Mouse (Mus musculus): ENCODE measurements at regions not wholly inside any gene's neighbourhood (a gene's known extent, or its start where the extent isn't known, plus 50 kb on each side); places are given as distances from the start of the nearest gene placed in this dataset.

DNA sequence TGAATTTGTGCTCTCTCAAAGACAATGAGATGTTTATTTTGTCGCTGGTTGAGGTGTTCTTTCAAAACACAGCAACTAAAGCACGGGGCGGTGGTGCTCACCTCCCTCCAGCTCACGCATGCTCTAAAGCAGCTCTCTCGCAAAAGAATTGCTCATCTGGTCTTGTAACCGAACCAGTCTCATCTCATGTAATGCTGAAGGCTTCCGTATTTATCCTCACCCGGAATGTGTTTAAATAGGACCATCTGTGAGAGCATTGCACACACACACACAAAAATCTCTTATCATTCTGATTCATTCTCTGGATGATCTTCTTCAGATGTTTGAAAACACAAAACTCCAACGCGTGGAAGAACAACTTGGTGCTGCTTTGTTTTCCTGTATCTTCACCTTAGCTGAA lies 138.4 kb downstream of the Irs2 start:
- in situ Hi-C loops (cut with MboI): no loop called here

DNA sequence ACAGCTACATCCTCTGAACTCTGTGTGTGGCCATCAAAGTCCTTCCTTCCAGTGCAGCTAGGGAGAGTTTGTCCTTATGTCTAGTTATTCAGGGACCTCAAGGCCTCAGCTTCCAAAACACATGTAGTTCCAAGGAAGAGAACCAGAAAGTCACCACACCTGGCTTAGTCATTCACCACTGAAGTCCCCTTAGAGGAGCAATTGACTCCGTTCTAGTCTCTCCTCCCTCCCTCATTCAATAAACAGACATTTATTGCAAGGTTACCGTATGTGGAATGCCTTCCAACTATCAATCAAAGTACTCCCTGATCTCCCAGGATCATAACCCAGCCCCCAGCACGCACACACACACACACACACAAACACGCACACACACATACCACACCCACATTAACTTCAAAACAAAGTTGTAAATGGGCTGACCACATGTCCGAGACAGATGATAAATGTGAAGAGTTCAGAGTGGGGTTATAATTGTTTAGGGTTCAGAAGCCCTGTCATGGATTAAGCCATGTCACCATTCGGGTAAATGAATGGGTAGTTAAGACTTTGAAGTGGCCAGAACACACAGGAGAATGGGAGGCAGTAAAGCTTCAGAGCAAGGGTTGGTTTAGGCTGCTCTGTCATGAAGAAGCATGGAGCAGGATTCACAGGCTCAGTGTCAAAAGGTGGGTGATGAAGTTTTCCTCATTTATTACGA lies 141.4 kb downstream of the Irs2 start:
- in situ Hi-C loops (cut with MboI): no loop called here

DNA sequence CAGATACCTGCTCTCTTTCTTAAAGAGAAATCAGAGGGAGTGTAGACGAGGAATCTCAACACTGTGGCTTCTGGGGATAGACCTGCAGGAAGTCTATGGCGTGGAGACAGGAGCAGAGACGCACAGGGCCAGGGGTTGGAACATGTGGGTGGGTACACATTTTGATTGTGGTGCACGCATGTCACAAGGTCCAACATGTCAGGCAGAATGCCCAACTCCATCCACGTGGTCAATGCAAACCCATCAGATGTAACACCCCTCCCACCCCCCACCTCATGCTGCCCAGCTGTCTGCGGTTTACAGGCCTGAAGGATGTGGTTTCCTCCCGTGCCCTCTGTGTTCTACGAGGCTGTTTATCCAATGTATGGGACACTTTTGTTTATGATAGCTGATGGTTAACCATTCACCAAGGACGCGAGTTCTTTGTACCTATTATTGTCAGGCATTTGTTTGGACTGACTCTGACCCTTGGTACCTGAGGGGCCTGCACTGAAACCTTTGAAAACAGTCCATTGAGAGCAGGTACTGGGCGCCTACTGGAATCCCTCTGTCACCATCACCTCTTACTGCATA lies 142.2 kb downstream of the Irs2 start:
- in situ Hi-C loops (cut with MboI): no loop called here

DNA sequence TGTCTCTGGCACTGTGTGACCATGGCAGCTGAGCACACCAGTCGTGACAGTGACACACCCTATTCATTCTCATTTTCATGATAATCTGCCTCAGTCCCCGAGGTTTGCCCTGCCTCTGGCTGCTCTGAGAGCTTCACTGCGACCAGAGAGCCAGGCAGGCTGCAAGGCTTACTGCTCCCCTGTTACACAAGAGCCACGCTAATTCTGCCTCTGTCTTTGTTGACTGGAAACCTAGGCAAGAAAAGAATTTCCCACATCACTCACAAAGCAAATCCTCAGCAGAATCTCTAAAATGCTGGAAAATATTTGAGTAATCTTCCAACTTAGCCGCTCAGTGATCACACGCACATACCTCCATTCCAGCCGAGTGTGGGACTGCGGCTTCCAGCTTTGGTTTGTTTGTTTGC lies 142.8 kb downstream of the Irs2 start:
- in situ Hi-C loops (cut with MboI): no loop called here

DNA sequence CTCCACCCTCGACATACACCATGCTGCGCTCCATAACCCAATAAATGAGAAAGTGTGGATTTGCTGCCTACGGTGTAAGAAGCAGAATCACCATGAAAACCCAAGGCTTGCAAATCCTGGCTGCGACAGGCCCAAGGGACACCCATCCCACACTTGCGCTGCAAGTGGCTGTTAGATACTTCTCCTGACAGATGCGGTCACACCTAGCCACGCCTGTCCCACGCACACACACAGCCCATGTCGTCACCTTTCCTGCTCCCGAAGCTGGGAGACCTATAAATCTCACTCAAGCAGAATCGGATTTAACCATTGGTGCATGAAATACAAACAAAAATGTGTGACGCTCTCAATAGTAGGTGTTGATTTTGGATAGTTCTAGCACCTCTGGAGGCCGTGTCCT lies 145.8 kb downstream of the Irs2 start:
- in situ Hi-C loops (cut with MboI): no loop called here

DNA sequence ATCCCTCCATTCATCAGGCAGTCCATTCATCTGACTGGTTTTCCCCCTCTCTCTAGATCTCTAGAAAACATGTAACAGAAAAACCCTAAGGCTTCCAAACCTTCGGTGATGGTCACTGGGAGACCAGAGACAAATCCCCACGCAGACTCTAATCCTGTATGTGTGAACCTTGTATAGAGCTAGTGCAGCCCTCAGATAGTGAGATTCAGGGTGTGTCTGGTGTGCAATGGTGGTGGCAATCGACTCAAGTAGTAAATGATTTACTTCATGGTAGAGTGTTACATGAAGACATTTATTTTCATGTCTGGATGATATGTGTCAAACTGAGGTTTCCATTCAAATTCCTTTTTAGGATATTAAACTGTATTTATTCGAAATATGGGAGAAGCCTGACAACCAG lies 147.4 kb downstream of the Irs2 start:
- in situ Hi-C loops (cut with MboI): no loop called here

DNA sequence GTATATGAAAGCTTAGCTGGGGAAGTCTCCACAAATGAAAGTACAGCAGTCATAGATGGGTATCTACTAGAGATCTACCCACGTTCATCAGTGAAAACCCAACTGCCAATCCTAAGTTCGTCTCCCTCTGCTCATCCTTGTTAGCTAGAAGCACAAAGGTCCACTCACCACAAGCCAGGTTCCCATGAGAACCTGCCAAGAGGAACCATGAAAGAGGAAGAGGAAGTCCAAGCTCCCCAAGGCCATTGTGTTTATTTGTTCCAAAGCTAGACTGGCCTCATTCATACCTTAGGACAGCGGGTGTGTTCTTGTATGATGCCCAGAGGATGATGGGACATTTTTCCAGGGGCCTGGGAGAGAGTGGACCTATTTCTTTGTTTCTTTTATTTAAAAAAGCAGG lies 150.4 kb downstream of the Irs2 start:
- in situ Hi-C loops (cut with MboI): no loop called here

DNA sequence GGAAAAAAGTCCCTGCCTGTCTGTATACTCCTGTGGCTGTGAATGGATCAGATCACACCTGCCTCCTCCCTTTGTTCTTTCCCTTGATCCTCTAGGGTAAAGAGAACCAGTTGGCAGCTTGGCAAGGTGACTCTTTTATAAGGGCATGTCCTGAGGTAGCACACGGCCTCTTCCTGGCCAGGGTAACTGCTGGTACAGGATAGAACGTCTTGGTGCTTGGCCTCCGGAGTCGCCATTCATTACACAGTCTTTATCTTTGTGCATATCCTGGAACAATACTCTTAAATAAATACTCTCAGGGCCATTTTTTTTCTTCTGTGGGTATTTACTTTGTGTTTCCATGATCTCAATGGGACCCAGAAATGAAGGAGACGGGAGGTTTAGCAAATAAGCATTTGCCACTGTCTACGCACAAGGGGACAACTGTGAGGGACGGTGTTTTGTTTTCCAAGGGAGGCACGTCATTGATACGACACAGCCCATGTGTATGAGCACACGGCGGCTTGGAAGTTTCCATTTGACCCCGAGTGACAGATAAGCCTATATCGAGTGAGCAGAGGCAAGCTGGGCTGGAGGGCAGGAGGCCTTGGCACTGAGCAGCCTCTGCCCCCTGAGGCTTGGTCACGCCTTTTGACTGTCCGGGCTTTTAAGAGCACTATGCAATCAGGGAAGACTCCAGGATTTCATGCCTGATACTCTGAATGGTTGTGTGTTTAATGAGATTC lies 151.1 kb downstream of the Irs2 start:
- in situ Hi-C loops (cut with MboI): no loop called here

DNA sequence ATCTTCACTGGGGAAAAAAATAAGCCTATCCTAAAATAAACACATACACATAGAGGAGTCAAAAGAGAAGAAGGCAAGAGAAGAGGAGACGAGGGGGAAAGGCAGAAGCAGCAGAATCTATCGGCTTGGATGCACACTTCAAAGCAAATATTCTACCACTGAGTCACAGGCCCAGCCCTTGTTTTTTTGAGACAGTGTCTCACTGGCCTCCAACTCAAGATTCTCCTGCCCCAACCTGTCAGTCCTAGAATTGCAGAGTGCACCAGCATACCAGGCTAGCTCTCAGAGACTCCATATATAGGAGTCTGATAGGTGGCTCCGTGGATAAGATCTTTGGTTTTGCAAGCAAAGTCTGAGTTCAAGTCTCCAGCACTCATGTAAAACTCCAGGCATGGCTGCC lies 152.6 kb downstream of the Irs2 start:
- in situ Hi-C loops (cut with MboI): no loop called here

DNA sequence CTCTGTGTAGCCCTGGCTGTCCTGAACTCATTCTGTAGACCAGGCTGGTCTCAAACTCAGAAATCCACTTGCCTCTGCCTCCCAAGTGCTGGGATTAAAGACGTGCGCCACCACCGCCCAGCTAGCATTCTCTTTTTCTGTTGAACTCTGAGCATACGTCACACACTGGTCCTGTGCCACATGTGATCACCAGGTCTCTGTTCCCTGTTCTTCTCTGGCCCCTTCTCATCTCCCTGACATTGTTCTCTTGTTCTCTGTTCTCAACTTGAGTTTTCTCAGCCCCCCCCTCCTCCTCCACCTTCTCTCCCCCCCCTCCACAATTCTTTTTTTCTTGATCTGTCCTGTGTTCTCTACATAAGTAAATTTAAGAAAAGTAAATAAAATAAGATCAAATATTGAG lies 153.1 kb downstream of the Irs2 start:
- in situ Hi-C loops (cut with MboI): no loop called here

DNA sequence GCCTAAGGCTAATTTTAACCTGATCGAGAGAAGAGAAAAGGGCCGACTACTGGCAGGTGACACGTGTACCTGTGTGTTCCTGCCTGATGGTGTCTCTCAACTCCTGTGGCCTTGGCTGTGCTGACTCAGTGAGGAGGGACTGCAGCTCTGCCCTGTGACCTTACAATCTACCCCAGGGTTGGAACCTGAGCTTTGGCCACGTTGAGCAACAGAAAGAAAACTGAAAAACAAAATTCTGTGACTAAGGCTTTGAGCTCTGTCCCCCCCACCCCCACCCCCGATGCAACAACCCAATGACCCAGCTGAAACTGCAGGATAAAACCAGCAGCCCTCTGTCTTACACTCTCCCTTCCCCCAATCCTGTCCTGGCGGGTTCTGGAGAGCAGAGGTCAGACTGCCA lies 153.7 kb downstream of the Irs2 start:
- in situ Hi-C loops (cut with MboI): no loop called here

DNA sequence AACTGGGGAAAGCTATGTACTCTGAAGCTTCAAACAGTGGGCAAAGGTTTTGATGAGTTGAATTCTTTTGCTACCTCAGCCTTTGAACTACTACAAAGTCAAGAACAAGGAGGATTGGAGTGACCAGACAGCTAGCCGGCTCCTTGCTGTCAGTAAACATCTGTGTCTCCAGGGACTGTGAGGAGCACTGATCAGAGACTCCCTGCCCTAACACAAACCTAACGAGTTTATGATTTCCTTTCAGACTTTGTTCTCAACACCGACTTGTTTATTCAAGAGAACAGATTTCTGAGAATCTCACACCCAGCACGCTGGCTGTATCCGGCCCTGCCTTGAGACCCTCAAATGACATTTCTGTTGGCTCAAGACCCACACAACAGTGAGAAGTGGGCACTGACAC lies 154.4 kb downstream of the Irs2 start:
- in situ Hi-C loops (cut with MboI): no loop called here

DNA sequence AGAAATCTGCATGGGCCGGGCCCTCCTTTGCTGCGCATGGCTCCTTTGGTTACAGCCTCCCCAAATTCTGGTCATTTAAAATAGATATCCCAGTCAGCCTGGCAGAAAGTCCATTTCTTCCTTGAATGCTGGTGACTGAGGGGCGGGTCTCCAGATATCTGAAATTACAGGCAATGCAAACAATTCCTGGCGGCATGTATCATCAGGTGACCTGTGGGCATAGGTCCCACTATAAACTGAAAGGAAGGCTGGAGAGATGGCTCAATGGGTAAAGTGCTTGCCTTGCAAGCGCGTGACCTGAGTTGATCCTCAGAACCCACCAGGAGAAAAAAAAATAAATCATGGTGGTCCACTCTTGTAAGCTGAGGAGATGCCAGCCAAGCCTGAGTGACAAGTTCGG lies 158.3 kb downstream of the Irs2 start:
- in situ Hi-C loops (cut with MboI): no loop called here

DNA sequence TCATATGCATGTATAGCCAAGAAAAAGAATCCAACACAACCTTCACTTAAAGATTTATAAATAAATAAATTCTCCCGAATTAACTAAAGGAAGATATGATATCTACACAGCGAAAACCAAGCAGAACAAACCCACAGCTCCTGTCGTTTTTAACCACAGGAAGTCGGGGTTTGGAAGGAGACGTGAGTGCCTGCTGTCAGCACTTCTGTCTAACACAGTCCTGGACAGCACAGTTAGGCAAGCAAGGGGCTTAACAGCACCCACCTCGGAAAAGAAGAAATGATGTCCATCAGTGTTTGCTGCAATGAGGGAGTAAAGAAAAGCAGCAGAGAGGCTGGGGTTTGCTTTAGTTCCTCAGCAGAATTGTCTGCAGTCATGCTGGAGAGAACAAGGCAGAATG lies 162.7 kb downstream of the Irs2 start:
- in situ Hi-C loops (cut with MboI): no loop called here

DNA sequence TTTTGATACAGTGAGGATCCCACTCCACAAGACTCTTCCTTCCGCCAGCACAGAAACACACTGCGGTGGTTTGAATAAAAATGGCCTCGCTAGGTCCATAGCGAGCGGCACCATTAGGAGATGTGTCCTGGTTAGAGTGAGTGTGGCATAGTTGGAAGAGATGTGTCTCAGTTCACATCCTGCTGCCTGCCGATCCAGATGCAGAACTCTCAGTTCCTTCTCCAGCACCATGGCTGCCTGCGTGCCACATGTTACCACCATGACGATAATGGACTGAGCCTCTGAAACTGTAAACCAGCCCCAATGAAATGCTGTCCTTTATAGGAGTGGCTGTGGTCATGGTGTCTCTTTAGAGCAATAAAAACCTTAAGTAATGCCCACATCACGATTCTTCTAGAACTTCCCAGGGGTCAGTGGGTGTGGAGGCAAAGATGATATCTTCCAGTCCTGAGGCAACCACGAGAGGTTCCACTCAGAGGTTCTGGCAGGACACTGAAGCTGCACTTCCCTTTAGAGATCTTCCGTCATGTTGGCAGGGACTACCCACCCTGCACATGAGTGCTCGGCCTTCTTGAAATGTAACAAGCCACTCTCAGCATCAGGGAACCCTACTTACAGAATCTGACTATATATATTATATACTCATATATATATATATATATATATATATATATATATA lies 167.3 kb downstream of the Irs2 start:
- in situ Hi-C loops (cut with MboI): no loop called here

DNA sequence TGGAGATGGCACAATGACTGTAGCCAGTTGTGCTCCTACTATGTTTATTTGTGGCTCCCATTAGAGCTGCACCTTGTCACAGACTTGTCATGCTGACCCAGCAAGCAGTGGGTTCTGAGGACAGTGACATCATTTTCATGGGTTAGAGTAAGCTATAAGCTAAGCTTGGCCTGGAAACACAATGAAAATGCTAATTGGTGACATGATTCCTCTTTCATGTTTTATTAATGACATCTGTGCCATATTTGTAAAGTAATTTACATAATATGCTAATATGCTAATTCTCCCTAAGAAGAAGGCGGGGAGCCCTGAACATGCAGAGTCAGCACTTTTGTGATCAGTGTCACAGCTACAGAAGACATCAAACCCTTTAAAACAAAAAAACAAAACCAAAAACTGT lies 168.2 kb downstream of the Irs2 start:
- in situ Hi-C loops (cut with MboI): no loop called here

DNA sequence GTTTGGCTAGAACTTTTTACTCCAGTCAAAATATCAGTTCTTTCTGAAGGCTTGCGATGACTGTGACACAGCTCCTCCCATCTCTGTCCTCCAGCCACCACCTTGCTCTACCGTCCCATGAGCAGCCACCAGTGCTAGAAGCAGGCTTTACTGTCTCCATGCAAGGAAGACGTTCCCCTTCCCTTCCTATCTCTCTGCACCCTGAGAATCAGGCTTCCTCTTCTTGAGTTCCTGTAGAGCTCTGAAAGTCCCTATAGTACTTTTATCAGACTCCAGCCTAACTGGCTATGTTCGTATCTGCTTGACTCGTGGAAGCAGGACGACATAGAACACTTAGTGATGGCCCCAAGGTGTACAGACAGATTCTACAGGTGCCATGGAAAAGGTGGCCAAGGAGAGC lies 173.2 kb downstream of the Irs2 start:
- in situ Hi-C loops (cut with MboI): loop anchor here (10.0 kb wide), 1 partner anchor 360 kb away; no protein-coding TSS in a partner anchor

DNA sequence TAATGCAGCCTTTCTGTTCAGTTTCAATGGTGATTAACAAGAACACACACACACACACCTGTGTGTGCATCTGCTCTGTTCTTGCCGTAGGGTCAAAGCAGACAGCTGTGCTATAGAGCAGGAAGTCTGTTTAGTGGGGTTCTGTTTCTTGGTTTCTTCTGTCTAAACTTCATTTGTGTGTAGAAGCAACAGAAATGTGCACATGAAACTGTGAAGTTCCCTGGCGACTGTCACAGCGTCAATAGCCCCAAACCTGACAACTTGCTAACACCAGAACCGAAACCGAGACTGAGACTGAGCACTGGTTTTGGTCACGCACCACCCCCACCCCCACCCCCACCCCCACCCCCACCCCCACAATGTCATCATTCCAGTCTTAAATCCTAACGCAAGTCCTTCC lies 176.4 kb downstream of the Irs2 start:
- in situ Hi-C loops (cut with MboI): loop anchor here (10.0 kb wide), 1 partner anchor 363 kb away; no protein-coding TSS in a partner anchor

DNA sequence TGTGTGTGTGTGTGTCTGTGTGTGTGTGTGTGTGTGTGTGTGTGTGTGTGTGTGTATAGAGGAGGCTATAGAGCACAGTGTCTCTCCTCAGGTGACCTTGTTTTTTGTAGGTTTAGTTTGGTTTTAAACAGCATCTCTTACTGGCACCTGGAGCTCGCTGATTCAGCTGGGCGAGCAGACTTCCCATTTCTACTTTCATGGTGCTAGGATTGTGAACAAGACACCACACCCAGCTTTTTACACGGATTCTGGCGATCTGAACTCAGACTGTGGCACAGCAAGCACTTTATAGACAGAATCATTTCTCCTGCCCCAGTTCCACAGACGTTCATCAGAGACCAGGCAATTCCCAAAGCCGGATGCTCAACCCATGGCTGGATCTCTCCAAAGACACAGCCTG lies 177.0 kb downstream of the Irs2 start:
- in situ Hi-C loops (cut with MboI): loop anchor here (10.0 kb wide), 1 partner anchor 364 kb away; no protein-coding TSS in a partner anchor

DNA sequence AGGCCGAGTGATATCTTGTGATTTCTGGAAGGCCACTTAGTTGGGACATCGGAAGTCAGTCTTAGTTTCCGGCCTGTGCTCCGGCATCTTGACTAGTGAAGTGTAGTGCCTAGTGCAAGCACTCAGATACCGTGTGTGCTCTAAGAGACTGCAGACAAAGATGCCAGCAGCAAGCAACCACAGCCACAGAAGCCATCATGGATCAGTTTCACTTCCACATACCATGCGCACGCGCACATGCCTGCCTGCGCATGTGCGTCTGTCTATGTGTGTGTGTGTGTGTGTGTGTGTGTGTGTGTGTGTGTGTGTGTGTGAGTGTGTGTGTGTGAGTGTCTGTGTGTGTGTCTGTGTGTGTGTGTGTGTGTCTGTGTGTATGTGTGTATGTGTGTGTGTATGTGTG lies 177.4 kb downstream of the Irs2 start:
- in situ Hi-C loops (cut with MboI): loop anchor here (10.0 kb wide), 1 partner anchor 364 kb away; no protein-coding TSS in a partner anchor

DNA sequence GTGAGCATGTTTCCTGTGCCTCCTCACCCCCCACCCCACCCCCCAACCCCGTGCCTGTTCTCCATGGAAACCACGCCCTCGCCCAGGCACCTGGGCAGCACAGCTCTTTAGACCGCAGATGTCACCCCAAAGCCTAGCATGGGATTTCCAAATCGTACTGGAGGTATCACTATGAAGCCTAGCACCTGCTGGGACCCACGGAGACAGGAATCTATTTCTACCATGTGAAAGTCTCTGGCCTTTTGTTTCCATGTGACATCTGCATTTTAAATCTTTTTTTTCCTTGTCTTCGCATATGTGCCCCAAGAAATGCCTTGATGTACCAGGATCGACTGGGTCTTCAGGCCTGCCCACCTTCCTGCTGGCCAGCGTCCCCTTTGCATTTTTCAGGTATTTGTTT lies 179.7 kb downstream of the Irs2 start:
- in situ Hi-C loops (cut with MboI): no loop called here

DNA sequence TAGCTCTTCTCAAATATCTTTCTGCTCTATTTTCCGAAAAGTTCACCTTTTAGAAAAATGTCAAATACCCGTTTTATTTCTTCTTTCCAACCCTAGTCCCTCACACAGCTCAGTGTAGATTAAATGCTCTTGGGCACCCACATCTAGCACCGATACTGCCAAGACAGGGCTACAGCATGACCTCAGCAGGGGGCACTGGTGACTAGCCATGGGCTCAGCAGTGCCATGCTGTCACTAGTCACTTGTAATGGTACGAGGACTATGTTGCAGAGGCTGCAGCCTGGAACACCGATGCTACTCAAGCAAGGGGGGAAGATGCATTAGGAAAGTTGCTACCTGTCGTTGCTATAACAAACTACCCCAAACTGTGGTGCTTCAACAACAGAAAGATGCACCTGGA lies 180.7 kb downstream of the Irs2 start:
- in situ Hi-C loops (cut with MboI): no loop called here

DNA sequence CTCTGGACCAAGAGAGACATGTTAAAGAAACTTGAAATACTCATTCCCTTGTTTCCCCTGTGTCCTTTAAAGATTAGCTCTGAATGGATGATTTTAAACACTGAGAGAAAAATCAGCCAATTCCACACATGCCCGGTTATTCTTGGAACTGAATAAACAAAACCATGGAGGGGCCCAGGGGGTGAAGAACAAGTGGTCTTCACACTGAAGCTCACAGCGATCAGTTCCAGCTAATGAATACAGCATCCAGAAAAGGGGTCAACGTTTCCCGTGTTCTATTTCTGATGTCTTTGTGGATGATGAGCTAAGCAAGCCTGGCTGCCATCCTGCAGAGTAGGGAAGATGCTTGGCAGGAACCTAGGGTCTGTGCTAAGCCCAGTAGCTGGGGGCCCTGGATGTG lies 182.3 kb downstream of the Irs2 start:
- in situ Hi-C loops (cut with MboI): no loop called here

Measured in mature B cell (primary cell).